Mouse (Mus musculus) G1E (cell line): ENCODE measurements around the gene Ufd1. TPM values are rescaled to one million over a fixed set of nuclear protein-coding genes. Genes with fewer than 3 reads are reported as not detected.

Source experiments
- ATAC-seq: 2 replicates; pipeline ENCODE4 v1.8.0; 2016; ENCODE audit warnings: mild to moderate bottlenecking; ENCODE audit not compliant: insufficient number of reproducible peaks, poor library complexity, low FRiP score, severe bottlenecking; ENCODE audit errors: extremely low read depth
- DNase-seq: peaks from one replicate; pipeline ENCODE4 v3.0.0; 2012; ENCODE audit warnings: low spot score
- H3K27me3 ChIP-seq: 2 replicates; pipeline ENCODE4 v1.6.1; 2012; ENCODE audit warnings: mild to moderate bottlenecking, low read length, inconsistent platforms; ENCODE audit not compliant: insufficient read depth
- H3K36me3 ChIP-seq: replicated peaks from 2 replicates; pipeline ENCODE3; 2012; ENCODE audit warnings: mild to moderate bottlenecking, inconsistent platforms
- H3K4me1 ChIP-seq: 2 replicates; pipeline ENCODE4 v1.6.1; 2012; ENCODE audit warnings: low read depth, low read length, inconsistent platforms, mixed read lengths; ENCODE audit not compliant: insufficient read depth
- H3K4me3 ChIP-seq: 2 replicates; pipeline ENCODE4 v1.5.1; 2012; ENCODE audit warnings: low read depth, mild to moderate bottlenecking, inconsistent platforms, low read length, moderate library complexity, mixed read lengths
- H3K9me3 ChIP-seq: replicated peaks from 2 replicates; pipeline ENCODE4 v1.6.1; 2012; ENCODE audit warnings: inconsistent platforms
- CTCF ChIP-seq: IDR thresholded peaks from 2 replicates; pipeline ENCODE4 v1.5.1; 2012; ENCODE audit warnings: low read depth, low read length, inconsistent platforms, mixed read lengths
- GATA1 ChIP-seq: IDR thresholded peaks from 2 replicates; pipeline ENCODE4 v1.6.1; 2012; ENCODE audit warnings: borderline replicate concordance, low read length, inconsistent platforms, mixed read lengths
- GATA2 ChIP-seq: IDR thresholded peaks from 2 replicates; pipeline ENCODE4 v1.6.1; 2012; ENCODE audit warnings: low read depth, low read length, inconsistent platforms, borderline replicate concordance
- POLR2AphosphoS5 ChIP-seq: IDR thresholded peaks from 2 replicates; pipeline ENCODE4 v1.6.1; 2012; ENCODE audit warnings: low read depth, low read length, inconsistent platforms; ENCODE audit not compliant: insufficient replicate concordance
- TAL1 ChIP-seq: conservative IDR thresholded peaks from 2 replicates; pipeline ENCODE4 v1.6.1; 2012; ENCODE audit warnings: low read depth, low read length, inconsistent platforms, mixed read lengths
- polyA plus RNA-seq: library from polyadenylated mRNA; stranded (reverse); fragments of >175 nt; gene quantifications from 2 replicates; pipeline ENCODE4 v1.2.3, GENCODE M21; 2012
- total RNA-seq, 2 experiments: library from RNA; stranded (forward) in 1 of 2; stranded (reverse) in 1 of 2; fragments of 200-1000 nt in 1 of 2; fragments of >200 nt in 1 of 2; fragmentation: Nextera tagmentation in 1 of 2; gene quantifications; 2 replicates each; pipeline ENCODE4 v1.2.3; 2014 to 2017

Ufd1 gene
- total RNA-seq (2014; fragmentation: Nextera tagmentation) (78.3 and 79.8 TPM in 2 replicates), total RNA-seq (2017) (69.2 and 70.9 TPM in 2 replicates), polyA plus RNA-seq (7.6 and 9.2 TPM in 2 replicates)

GRCm38 (mm10) chr16:18811468-18812384 lies at the start of gene Ufd1, which contains the start of gene Cdc45:
Gene Ufd1, plus strand, starts transcription at chr16:18811779.
Gene Cdc45, minus strand, starts transcription at chr16:18811987.
- peak within 1 kb of the TSS; percentile 83 for H3K4me3 ChIP-seq
- no peak for TF ChIP-seq POLR2AphosphoS5
- TF ChIP-seq TAL1 = no peak
- no peak for TF ChIP-seq GATA1
- TF ChIP-seq GATA2 = no peak
- no peak for TF ChIP-seq CTCF
- peaks cover 46% of the 10 kb centered on the region for H3K4me1 ChIP-seq
- H3K27me3 ChIP-seq = no peaks in the 10 kb centered on the region
- no peaks in the 10 kb centered on the region for H3K9me3 ChIP-seq
- peaks cover 70% of the 10 kb centered on the region for H3K36me3 ChIP-seq
- peak; percentile 96 for DNase-seq
- ATAC-seq = peak; percentile 88

- H3K4me3 ChIP-seq = no peak overlapping the region
- TF ChIP-seq CTCF = no peak
- TF ChIP-seq TAL1 = no peak
- no peak for TF ChIP-seq GATA1
- TF ChIP-seq POLR2AphosphoS5 = no peak
- no peak for TF ChIP-seq GATA2
- no peaks in the 10 kb centered on the region for H3K36me3 ChIP-seq
- no peaks in the 10 kb centered on the region for H3K4me1 ChIP-seq
- no peaks in the 10 kb centered on the region for H3K9me3 ChIP-seq
- no peak for ATAC-seq
- DNase-seq = no peak
- H3K27me3 ChIP-seq = peaks cover 22% of the 10 kb centered on the region
Measured at GRCm38 (mm10) chr16:18762960-18763359, 48.6 kb upstream of the Ufd1 start.

DNA sequence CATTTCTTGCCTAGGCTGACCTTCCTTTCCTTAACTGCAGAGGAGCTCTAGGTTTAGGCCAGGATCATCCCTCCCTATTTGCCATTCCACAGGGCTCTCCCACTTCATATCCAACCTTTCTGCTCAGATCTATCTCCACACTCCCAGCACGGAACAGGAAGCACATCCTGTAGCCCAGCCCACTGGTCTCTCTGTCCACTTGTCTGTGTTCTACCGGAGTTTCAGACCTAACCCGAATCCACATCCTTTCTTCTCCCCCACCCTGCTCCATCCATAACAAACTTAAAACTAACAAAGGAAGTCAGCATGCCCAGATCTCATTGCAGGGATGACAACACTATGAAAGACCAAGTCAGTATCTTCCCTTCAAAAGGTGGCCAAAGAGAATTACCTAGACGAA lies 45.2 kb upstream of the Ufd1 start:
- Histone ChIP-seq H3K9me3 (no peaks in the 10 kb centered on the region), H3K4me1 (no peaks in the 10 kb centered on the region), H3K4me3 (no peak overlapping the region), H3K36me3 (no peaks in the 10 kb centered on the region), H3K27me3 (peaks cover 28% of the 10 kb centered on the region)
- no peak for ATAC-seq
- DNase-seq = no peak
- TF ChIP-seq GATA2 = no peak
- TF ChIP-seq GATA1 = no peak
- no peak for TF ChIP-seq CTCF
- no peak for TF ChIP-seq POLR2AphosphoS5
- no peak for TF ChIP-seq TAL1

DNA sequence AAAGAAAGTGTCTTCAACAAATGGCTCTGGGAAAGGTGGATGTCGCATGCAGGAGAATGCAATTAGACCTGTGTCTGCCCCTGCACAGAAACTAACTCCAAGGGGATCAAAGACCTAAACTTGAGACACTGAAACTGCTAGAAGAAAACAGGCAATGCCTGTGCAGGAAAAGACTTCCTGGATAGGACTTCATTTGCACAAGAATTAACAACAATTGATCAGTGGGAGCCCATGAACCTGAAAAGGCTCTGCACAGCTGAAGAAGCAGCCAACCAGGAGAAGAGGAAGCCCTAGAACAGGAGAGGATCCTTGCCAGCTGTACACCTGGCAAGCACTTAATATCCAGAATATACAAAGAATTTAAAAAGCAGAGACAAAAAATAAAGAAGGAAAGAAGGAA lies 42.1 kb upstream of the Ufd1 start:
- Histone ChIP-seq H3K27me3 (peaks cover 36% of the 10 kb centered on the region), H3K9me3 (no peaks in the 10 kb centered on the region), H3K4me3 (no peak overlapping the region), H3K36me3 (no peaks in the 10 kb centered on the region), H3K4me1 (no peaks in the 10 kb centered on the region)
- TF ChIP-seq CTCF (no peak), POLR2AphosphoS5 (no peak), TAL1 (no peak), GATA1 (no peak), GATA2 (no peak)
- ATAC-seq (no peak), DNase-seq (no peak)

DNA sequence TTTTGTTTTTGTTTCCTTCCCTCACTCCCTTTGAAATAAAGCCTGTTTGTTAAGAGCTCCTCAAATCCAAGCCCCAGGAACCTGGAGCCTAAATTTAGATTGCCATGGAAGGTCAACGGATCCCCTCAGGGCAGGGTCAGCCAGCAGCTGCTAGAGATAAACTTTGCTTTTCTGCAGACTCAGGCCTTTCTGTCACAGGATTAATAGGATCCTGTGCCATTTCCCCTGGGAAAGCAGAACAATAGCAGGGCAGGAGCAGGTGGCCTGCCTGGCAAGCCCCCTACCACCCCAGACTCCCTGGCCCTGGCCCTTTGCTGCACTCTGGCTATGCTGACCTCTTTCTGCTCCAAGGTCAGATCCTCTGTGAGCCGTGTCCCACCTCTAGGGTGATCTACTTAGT lies 37.6 kb upstream of the Ufd1 start:
- ATAC-seq (no peak), DNase-seq (no peak)
- H3K4me3 ChIP-seq = no peak overlapping the region
- no peaks in the 10 kb centered on the region for H3K4me1 ChIP-seq
- TF ChIP-seq POLR2AphosphoS5 (no peak), GATA2 (no peak), GATA1 (no peak), TAL1 (no peak), CTCF (no peak)
- H3K36me3 ChIP-seq = peaks cover 15% of the 10 kb centered on the region
- H3K27me3 ChIP-seq = peaks cover 43% of the 10 kb centered on the region
- no peaks in the 10 kb centered on the region for H3K9me3 ChIP-seq

DNA sequence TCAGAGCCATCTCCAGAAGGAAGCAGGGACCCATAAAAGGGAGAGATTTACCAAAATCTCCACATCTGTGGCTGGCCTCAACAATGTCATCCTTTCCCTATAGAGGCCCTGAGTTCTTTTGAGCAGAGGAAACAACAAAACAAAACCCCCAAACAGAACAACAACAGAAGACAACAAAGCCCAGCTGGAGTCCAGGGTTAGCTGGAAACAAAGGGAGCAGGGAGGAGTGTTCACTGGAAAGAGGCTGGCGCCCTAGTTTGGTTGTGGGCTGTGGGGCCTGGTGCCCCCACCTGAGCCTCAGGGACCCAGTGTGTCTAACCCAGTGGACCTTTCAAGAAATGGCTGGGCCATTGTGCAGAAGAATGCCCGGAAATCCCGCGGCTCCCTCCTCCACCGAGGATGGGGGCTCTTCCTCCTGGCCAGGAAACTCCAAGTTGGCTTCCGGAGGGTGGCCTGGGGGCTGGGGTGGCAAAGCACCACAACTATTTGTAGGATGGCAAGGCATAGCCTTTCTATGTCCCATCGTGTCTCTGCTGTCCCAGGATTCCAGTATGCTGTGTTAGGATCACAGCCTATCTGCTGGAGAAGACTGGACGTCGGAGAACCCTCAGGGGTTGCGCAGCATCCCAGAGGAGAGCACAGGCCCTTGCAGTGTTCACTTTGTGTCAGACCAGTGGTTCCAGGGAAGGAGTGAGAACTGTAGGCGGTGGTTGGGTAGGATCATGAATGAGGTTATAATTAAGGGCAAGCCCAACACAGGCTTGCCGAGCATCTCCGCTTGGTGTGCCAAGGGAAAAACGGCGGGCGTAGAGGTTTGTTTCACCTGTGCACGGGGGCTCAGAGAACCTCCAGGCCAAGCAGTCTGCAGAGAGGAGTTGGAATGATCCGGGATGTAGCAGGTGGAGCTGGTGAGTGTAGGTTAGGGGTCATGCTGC lies 35.7 kb upstream of the Ufd1 start:
- TF ChIP-seq POLR2AphosphoS5 (no peak), GATA1 (no peak), GATA2 (no peak)
- no peak for DNase-seq
- Histone ChIP-seq H3K36me3 (peaks cover 34% of the 10 kb centered on the region), H3K4me1 (no peaks in the 10 kb centered on the region), H3K27me3 (peaks cover 36% of the 10 kb centered on the region), H3K4me3 (no peak overlapping the region), H3K9me3 (no peaks in the 10 kb centered on the region)
- no peak for ATAC-seq
